Comparison of ENCODE assay signal across 16 mouse cellular contexts in genomic region chr15:25922007-25922406, GRCm38 (mm10).
"Had no signal": no experiment of that assay in that cellular context is flagged by ENCODE, and none has a peak within 500 bp of the region (broad histone marks: within the 10 kb centered on the region; RNA-seq: fewer than 3 reads in every experiment).

No protein-coding gene starts in this region.

- H3K9ac ChIP-seq: liver, embryonic 15.5 days; neural tube, embryonic 13.5 days; stomach, embryonic 15.5 days had no signal

- DNase-seq: lung, adult 2 months; lung, postnatal 36 days; right cerebral cortex, postnatal 14 days; thymus, adult 2 months; thymus, postnatal 25 days had no signal

- H3K9me3 ChIP-seq: limb, embryonic 10.5 days; liver, embryonic 15.5 days; midbrain, embryonic 10.5 days; neural tube, embryonic 13.5 days; stomach, embryonic 15.5 days had no signal

- ATAC-seq: inflammation-experienced regulatory T-cells, adult 6 months; intestine, postnatal 0 days; lung, postnatal 0 days; midbrain, embryonic 16.5 days had no signal

- H3K4me2 ChIP-seq: liver, embryonic 11.5 days; liver, embryonic 15.5 days; neural tube, embryonic 13.5 days; stomach, embryonic 15.5 days had no signal

- H3K27me3 ChIP-seq: liver, embryonic 15.5 days; neural tube, embryonic 13.5 days; stomach, embryonic 15.5 days had no signal

- H3K27ac ChIP-seq: left cerebral cortex, adult 2 months; limb, embryonic 10.5 days; liver, embryonic 15.5 days; midbrain, embryonic 10.5 days; neural tube, embryonic 13.5 days; stomach, embryonic 15.5 days had no signal

- H3K36me3 ChIP-seq: limb, embryonic 10.5 days; liver, embryonic 15.5 days; midbrain, embryonic 10.5 days; neural tube, embryonic 13.5 days; stomach, embryonic 15.5 days had no signal

- H3K4me1 ChIP-seq: liver, embryonic 15.5 days; midbrain, embryonic 10.5 days; neural tube, embryonic 13.5 days; stomach, embryonic 15.5 days had no signal

- H3K4me3 ChIP-seq: left cerebral cortex, adult 2 months; limb, embryonic 10.5 days; liver, embryonic 15.5 days; midbrain, embryonic 10.5 days; neural tube, embryonic 13.5 days; stomach, embryonic 15.5 days had no signal
